Mouse (Mus musculus): ENCODE results near the gene Foxp1. TPM values are rescaled to one million over a fixed set of nuclear protein-coding genes. Genes with fewer than 3 reads are reported as not detected.

Gene Foxp1
- total and polyA plus RNA-seq, 3 experiments: 57.4 to 88.1 (median 79.8) TPM

- no peaks in the 10 kb centered on the region for H3K27me3 ChIP-seq (ENCODE audit: insufficient read depth, low read length)
- 0 out of 2 replicates have a peak, but pooled peaks cover 2% of the 10 kb centered on the region for H3K4me1 ChIP-seq (ENCODE audit: insufficient read depth, low read depth, low read length)
- no peak for TF ChIP-seq POLR2AphosphoS5 (IDR thresholded peaks at IDR 0.05; ENCODE audit: insufficient replicate concordance, low read depth, low read length)
- TF ChIP-seq GATA1 (IDR thresholded peaks at IDR 0.05; ENCODE audit: borderline replicate concordance, low read length): no peak
- TF ChIP-seq CTCF (IDR thresholded peaks at IDR 0.05; ENCODE audit: low read depth, low read length): no peak
- no peak for TF ChIP-seq TAL1 (conservative IDR thresholded peaks at IDR 0.05; ENCODE audit: low read depth, low read length)
- TF ChIP-seq GATA2 (IDR thresholded peaks at IDR 0.05; ENCODE audit: borderline replicate concordance, low read depth, low read length): no peak
- H3K9me3 ChIP-seq (replicated peaks): no peaks in the 10 kb centered on the region
- ATAC-seq (ENCODE audit: extremely low read depth, insufficient number of reproducible peaks, low FRiP score, poor library complexity, severe bottlenecking) (no peak), DNase-seq (ENCODE audit: low spot score) (no peak)
- H3K36me3 ChIP-seq (replicated peaks): peaks cover 78% of the 10 kb centered on the region
- no peak overlapping the region for H3K4me3 ChIP-seq (ENCODE audit: low read depth, low read length)
These were observed 19.8 kb downstream of the Foxp1 start for GRCm38 (mm10) chr6:99502727-99503126.

- DNase-seq (ENCODE audit: low spot score): no peak
- 0 out of 2 replicates have a peak, but pooled peaks cover 2% of the 10 kb centered on the region for H3K4me1 ChIP-seq (ENCODE audit: insufficient read depth, low read depth, low read length)
- ATAC-seq (ENCODE audit: extremely low read depth, insufficient number of reproducible peaks, low FRiP score, poor library complexity, severe bottlenecking): no peak
- no peak for TF ChIP-seq POLR2AphosphoS5 (IDR thresholded peaks at IDR 0.05; ENCODE audit: insufficient replicate concordance, low read depth, low read length)
- no peak for TF ChIP-seq CTCF (IDR thresholded peaks at IDR 0.05; ENCODE audit: low read depth, low read length)
- TF ChIP-seq TAL1 (conservative IDR thresholded peaks at IDR 0.05; ENCODE audit: low read depth, low read length): no peak
- TF ChIP-seq GATA1 (IDR thresholded peaks at IDR 0.05; ENCODE audit: borderline replicate concordance, low read length): no peak
- no peak for TF ChIP-seq GATA2 (IDR thresholded peaks at IDR 0.05; ENCODE audit: borderline replicate concordance, low read depth, low read length)
- H3K9me3 ChIP-seq (replicated peaks): no peaks in the 10 kb centered on the region
- no peak overlapping the region for H3K4me3 ChIP-seq (ENCODE audit: low read depth, low read length)
- no peaks in the 10 kb centered on the region for H3K27me3 ChIP-seq (ENCODE audit: insufficient read depth, low read length)
- peaks cover 74% of the 10 kb centered on the region for H3K36me3 ChIP-seq (replicated peaks)
These were observed 20.2 kb downstream of the Foxp1 start for GRCm38 (mm10) chr6:99502314-99502713.

GRCm38 (mm10) chr6:99500570-99501270, 21.8 kb downstream of the Foxp1 start:
- H3K27me3 ChIP-seq (ENCODE audit: insufficient read depth, low read length): no peaks in the 10 kb centered on the region
- H3K4me1 ChIP-seq (ENCODE audit: insufficient read depth, low read depth, low read length): 0 out of 2 replicates have a peak, but pooled peaks cover 2% of the 10 kb centered on the region
- DNase-seq (ENCODE audit: low spot score) (no peak), ATAC-seq (ENCODE audit: extremely low read depth, insufficient number of reproducible peaks, low FRiP score, poor library complexity, severe bottlenecking) (no peak)
- H3K4me3 ChIP-seq (ENCODE audit: low read depth, low read length): no peak overlapping the region
- peaks cover 66% of the 10 kb centered on the region for H3K36me3 ChIP-seq (replicated peaks)
- no peak for TF ChIP-seq GATA1 (IDR thresholded peaks at IDR 0.05; ENCODE audit: borderline replicate concordance, low read length)
- TF ChIP-seq POLR2AphosphoS5 (IDR thresholded peaks at IDR 0.05; ENCODE audit: insufficient replicate concordance, low read depth, low read length): no peak
- no peak for TF ChIP-seq GATA2 (IDR thresholded peaks at IDR 0.05; ENCODE audit: borderline replicate concordance, low read depth, low read length)
- no peak for TF ChIP-seq TAL1 (conservative IDR thresholded peaks at IDR 0.05; ENCODE audit: low read depth, low read length)
- no peak for TF ChIP-seq CTCF (IDR thresholded peaks at IDR 0.05; ENCODE audit: low read depth, low read length)
- no peaks in the 10 kb centered on the region for H3K9me3 ChIP-seq (replicated peaks)

GRCm38 (mm10) chr6:99498082-99498481, 24.4 kb downstream of the Foxp1 start:
- Histone ChIP-seq H3K4me3 (ENCODE audit: low read depth, low read length) (no peak overlapping the region), H3K36me3 (replicated peaks) (peaks cover 46% of the 10 kb centered on the region), H3K27me3 (ENCODE audit: insufficient read depth, low read length) (no peaks in the 10 kb centered on the region), H3K4me1 (ENCODE audit: insufficient read depth, low read depth, low read length) (peaks cover 2% of the 10 kb centered on the region; the same call in 1 of the 2 replicates), H3K9me3 (replicated peaks) (no peaks in the 10 kb centered on the region)
- no peak for TF ChIP-seq TAL1 (conservative IDR thresholded peaks at IDR 0.05; ENCODE audit: low read depth, low read length)
- TF ChIP-seq POLR2AphosphoS5 (IDR thresholded peaks at IDR 0.05; ENCODE audit: insufficient replicate concordance, low read depth, low read length): no peak
- TF ChIP-seq GATA1 (IDR thresholded peaks at IDR 0.05; ENCODE audit: borderline replicate concordance, low read length): no peak
- TF ChIP-seq CTCF (IDR thresholded peaks at IDR 0.05; ENCODE audit: low read depth, low read length): no peak
- TF ChIP-seq GATA2 (IDR thresholded peaks at IDR 0.05; ENCODE audit: borderline replicate concordance, low read depth, low read length): no peak
- DNase-seq (ENCODE audit: low spot score) (no peak), ATAC-seq (ENCODE audit: extremely low read depth, insufficient number of reproducible peaks, low FRiP score, poor library complexity, severe bottlenecking) (no peak)

- Histone ChIP-seq H3K36me3 (replicated peaks) (peaks cover 28% of the 10 kb centered on the region), H3K4me3 (ENCODE audit: low read depth, low read length) (no peak overlapping the region), H3K4me1 (ENCODE audit: insufficient read depth, low read depth, low read length) (peaks cover 2% of the 10 kb centered on the region; the same call in 1 of the 2 replicates), H3K27me3 (ENCODE audit: insufficient read depth, low read length) (no peaks in the 10 kb centered on the region), H3K9me3 (replicated peaks) (no peaks in the 10 kb centered on the region)
- ATAC-seq (ENCODE audit: extremely low read depth, insufficient number of reproducible peaks, low FRiP score, poor library complexity, severe bottlenecking) (no peak), DNase-seq (ENCODE audit: low spot score) (no peak)
- no peak for TF ChIP-seq GATA1 (IDR thresholded peaks at IDR 0.05; ENCODE audit: borderline replicate concordance, low read length)
- TF ChIP-seq GATA2 (IDR thresholded peaks at IDR 0.05; ENCODE audit: borderline replicate concordance, low read depth, low read length): no peak
- TF ChIP-seq CTCF (IDR thresholded peaks at IDR 0.05; ENCODE audit: low read depth, low read length): no peak
- no peak for TF ChIP-seq POLR2AphosphoS5 (IDR thresholded peaks at IDR 0.05; ENCODE audit: insufficient replicate concordance, low read depth, low read length)
- no peak for TF ChIP-seq TAL1 (conservative IDR thresholded peaks at IDR 0.05; ENCODE audit: low read depth, low read length)
These were observed 26.4 kb downstream of the Foxp1 start for GRCm38 (mm10) chr6:99496114-99496513.

- Histone ChIP-seq H3K36me3 (replicated peaks) (peaks cover 34% of the 10 kb centered on the region), H3K9me3 (replicated peaks) (no peaks in the 10 kb centered on the region), H3K4me3 (ENCODE audit: low read depth, low read length) (no peak overlapping the region), H3K27me3 (ENCODE audit: insufficient read depth, low read length) (no peaks in the 10 kb centered on the region), H3K4me1 (ENCODE audit: insufficient read depth, low read depth, low read length) (peaks cover 6% of the 10 kb centered on the region; the same call in 1 of the 2 replicates)
- DNase-seq (ENCODE audit: low spot score) (no peak), ATAC-seq (ENCODE audit: extremely low read depth, insufficient number of reproducible peaks, low FRiP score, poor library complexity, severe bottlenecking) (no peak)
- no peak for TF ChIP-seq TAL1 (conservative IDR thresholded peaks at IDR 0.05; ENCODE audit: low read depth, low read length)
- TF ChIP-seq GATA2 (IDR thresholded peaks at IDR 0.05; ENCODE audit: borderline replicate concordance, low read depth, low read length): no peak
- TF ChIP-seq GATA1 (IDR thresholded peaks at IDR 0.05; ENCODE audit: borderline replicate concordance, low read length): no peak
- no peak for TF ChIP-seq POLR2AphosphoS5 (IDR thresholded peaks at IDR 0.05; ENCODE audit: insufficient replicate concordance, low read depth, low read length)
- no peak for TF ChIP-seq CTCF (IDR thresholded peaks at IDR 0.05; ENCODE audit: low read depth, low read length)
These were observed 29.6 kb downstream of the Foxp1 start for GRCm38 (mm10) chr6:99492937-99493336.

Measured in G1E (cell line).